Mouse (Mus musculus): ENCODE data around the gene Extl1.

The Extl1 gene

DNA sequence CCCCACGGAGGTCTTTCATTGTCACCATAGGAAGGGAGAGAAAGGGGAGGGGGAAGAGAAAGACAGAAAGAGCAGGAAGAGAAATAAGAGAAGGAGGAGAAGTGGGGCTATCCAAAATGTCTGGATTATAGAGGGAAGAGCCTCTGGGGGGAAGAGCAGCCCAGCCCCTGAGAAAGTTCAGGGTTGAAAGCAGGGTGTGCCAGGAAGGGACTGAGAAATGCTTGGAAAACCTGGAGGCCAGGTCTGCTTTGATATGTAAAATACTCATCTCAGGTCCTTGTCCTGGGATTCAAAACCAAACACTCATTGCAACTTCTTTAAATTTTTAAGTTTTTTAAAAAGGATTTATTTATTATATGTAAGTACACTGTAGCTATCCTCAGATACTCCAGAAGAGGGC lies 8.0 kb upstream of the Extl1 start:
- DNase-seq (ENCODE audit: low spot score in 2 of 2): no peak

GRCm38 (mm10) chr4:134388397-134388796 lies 4.7 kb upstream of the Extl1 start:
- peak in 1 of 2 experiments; percentile 57 for DNase-seq (ENCODE audit: low spot score in 2 of 2)

GRCm38 (mm10) chr4:134387268-134387667 lies 3.6 kb upstream of the Extl1 start:
- no peak for DNase-seq (ENCODE audit: low spot score in 2 of 2)

- no peak for DNase-seq (ENCODE audit: low spot score in 2 of 2)
Measured at GRCm38 (mm10) chr4:134379510-134379909, 4.1 kb downstream of the Extl1 start.

DNA sequence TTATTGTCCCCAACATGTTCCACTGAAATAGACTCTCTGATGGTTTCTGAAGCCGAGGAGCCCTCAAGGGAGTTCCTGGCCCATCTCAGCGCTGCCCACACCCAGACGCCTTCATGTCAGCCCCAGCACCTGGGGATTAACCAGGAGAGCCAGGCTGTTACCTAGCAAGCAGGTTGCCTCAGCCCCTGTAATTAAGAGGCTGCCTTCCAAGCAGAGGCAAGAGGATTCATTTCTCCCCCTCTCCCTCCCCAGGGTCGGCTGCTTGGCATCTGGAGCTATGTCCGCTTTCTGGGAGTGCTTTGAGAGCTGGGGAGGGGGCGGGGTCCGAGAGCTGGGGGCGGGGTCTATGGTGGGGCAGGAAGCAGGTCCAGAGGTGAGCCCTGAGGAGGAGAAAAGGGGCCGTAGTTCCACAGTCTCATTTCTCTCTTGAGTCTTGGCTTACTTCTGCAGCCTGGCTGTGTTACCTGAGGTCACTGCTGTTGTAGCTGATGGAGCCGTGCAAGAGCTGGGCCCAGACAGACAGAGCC lies 5.5 kb downstream of the Extl1 start:
- DNase-seq (ENCODE audit: low spot score in 2 of 2): no peak

DNA sequence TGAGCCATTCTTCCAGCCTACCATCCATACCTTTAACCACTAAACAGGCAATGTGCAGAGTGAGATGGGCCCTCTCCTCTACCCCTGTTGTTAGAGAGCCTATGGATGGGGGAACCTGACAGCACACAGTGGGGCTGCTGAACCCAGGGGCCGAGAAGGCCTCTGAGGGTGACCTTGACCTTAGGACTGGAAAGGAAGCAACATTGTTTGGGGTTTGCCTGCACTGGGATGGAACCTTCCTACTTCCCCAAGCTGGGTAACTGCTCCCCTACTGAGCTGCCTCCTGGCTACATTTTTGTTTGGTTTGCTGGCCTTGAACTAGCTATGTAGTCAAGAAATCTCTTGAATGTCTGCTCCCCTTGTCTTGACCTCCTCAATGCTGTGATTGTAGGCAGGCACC lies 9.3 kb downstream of the Extl1 start:
- DNase-seq (ENCODE audit: low spot score in 2 of 2): no peak

GRCm38 (mm10) chr4:134373295-134373694 lies 10.4 kb downstream of the Extl1 start:
- DNase-seq (ENCODE audit: low spot score in 2 of 2): no peak

- DNase-seq (ENCODE audit: low spot score in 2 of 2): peak; percentile 69 to 80
Measured at GRCm38 (mm10) chr4:134372294-134372747, 11.3 kb downstream of the Extl1 start.

GRCm38 (mm10) chr4:134371316-134371855 lies 12.3 kb downstream of the Extl1 start:
- no peak for DNase-seq (ENCODE audit: low spot score in 2 of 2)

GRCm38 (mm10) chr4:134370649-134371221 lies 12.9 kb downstream of the Extl1 start:
- no peak for DNase-seq (ENCODE audit: low spot score in 2 of 2)

DNA sequence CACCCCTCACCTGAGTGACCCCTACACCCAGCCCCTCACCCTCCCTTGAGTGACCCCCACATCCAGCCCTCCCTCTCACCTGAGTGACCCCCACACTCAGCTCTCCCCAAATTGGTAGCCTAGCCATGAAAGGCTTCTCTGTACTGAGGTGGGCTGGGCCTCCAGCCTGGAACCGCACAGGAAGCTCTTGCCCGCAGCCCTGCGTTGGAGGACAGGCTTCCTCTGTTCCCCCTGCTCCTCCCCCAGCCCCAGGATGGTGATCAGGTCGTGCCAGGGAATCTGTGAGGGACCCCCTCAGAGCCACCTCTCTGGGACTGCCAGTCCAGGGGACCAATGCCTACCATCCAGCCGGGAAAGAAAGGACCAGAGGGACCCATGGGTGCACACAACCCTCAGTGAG lies 18.4 kb downstream of the Extl1 start:
- DNase-seq (ENCODE audit: low spot score in 2 of 2): no peak

DNA sequence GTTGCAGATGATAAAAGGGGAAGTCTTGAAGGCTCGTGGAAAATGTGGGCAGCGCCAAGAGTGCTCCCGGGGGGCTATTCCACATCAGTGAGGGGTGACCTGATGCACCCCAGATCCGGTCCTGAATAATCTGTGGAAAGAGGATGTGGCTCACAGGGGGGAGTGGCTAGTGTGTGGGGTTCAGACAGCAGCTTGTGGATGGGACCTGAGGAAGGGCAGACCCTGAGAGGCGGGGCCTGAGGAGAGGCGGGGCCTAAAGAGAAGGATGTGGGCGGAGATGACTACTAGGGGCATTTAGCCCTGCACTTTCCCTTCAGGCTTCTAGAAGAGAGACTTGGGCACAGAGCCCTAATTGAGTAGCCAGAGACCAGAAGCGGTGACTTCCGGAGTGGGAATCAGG lies 21.1 kb downstream of the Extl1 start:
- DNase-seq (ENCODE audit: low spot score in 2 of 2): no peak

- no peak for DNase-seq (ENCODE audit: low spot score in 2 of 2)
Measured at GRCm38 (mm10) chr4:134362124-134362523, 21.5 kb downstream of the Extl1 start.

- DNase-seq (ENCODE audit: low spot score in 2 of 2): no peak
Measured at GRCm38 (mm10) chr4:134361215-134361614, 22.4 kb downstream of the Extl1 start.

GRCm38 (mm10) chr4:134359649-134360048 lies 24.0 kb downstream of the Extl1 start:
- no peak for DNase-seq (ENCODE audit: low spot score in 2 of 2)

GRCm38 (mm10) chr4:134357461-134357771 lies 26.2 kb downstream of the Extl1 start:
- DNase-seq (ENCODE audit: low spot score in 2 of 2): no peak

DNA sequence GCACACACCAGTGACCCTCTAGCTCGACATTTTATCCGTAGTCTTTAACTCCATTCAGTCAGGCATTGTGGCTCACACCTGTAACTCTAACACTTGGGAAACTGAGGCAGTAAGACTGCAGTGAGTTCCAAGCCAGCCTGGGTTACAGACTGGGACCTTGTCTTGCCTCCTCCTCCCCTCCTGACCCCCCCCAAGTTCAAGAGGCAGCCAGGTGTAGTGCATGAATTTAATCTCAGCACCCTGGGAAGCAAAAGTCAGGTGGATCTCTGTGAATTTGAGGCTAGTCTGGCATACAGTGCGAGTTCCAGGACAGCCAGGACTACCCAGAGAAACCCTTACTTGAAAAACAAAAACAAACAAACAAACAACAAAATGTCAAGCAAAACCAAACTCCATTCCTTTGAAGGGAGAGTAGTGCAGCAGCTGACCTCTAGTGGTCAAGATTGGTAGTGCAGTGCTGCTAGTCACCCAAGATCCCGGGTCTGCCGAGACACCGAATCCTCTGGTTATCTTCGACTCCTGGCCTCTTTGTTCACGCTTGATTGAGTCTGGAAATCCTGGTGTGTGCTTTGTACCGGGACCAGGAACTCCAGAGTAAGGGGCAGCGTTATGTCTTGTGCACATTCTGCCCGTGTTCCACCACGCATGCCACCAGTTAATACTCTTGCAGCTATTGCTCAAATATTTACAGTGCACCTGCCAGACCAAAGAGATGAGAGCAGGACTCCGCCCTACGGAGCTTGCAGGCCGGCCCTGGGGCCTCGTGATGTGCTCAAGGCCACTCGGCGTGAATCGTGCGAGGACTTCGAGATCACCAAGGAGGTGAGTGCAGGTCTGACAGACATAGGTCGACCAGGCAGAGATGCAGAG lies 26.8 kb downstream of the Extl1 start:
- peak in 1 of 2 experiments; percentile 48 for DNase-seq (ENCODE audit: low spot score in 2 of 2)

GRCm38 (mm10) chr4:134355841-134356452 lies 27.7 kb downstream of the Extl1 start:
- DNase-seq (ENCODE audit: low spot score in 2 of 2): peak in 1 of 2 experiments; percentile 60

GRCm38 (mm10) chr4:134353527-134354409 lies 29.9 kb downstream of the Extl1 start:
- DNase-seq (ENCODE audit: low spot score in 2 of 2): no peak

- no peak for DNase-seq (ENCODE audit: low spot score in 2 of 2)
Measured at GRCm38 (mm10) chr4:134352929-134353328, 30.7 kb downstream of the Extl1 start.

- DNase-seq (ENCODE audit: low spot score in 2 of 2): no peak
Measured at GRCm38 (mm10) chr4:134352261-134352707, 31.4 kb downstream of the Extl1 start.
